Mouse (Mus musculus): ENCODE measurements around the gene Mertk. TPM values are rescaled to one million over a fixed set of nuclear protein-coding genes. Genes with fewer than 3 reads are reported as not detected.

The Mertk gene
- polyA plus RNA-seq, 1 experiment from 2014 or later, result 3.6 TPM

- Histone ChIP-seq H3K27ac (no peak overlapping the region), H3K4me2 (no peak overlapping the region), H3K4me1 (no peaks in the 10 kb centered on the region), H3K27me3 (replicated peaks) (no peaks in the 10 kb centered on the region), H3K36me3 (0 out of 2 replicates have a peak, but pooled peaks cover 3% of the 10 kb centered on the region), H3K4me3 (no peak overlapping the region), H3K9ac (no peak overlapping the region), H3K9me3 (replicated peaks) (no peaks in the 10 kb centered on the region; the same call in 1 of the 2 replicates)
- ATAC-seq, result no peak
- 75% methylated on average over 5 of the region's 5 CpGs for WGBS (ENCODE audit: insufficient replicate concordance)
Observed at GRCm38 (mm10) chr2:128726067-128726466, 27.3 kb downstream of the Mertk start.

GRCm38 (mm10) chr2:128726626-128727025, 27.9 kb downstream of the Mertk start:
- H3K36me3 ChIP-seq, result 0 out of 2 replicates have a peak, but pooled peaks cover 3% of the 10 kb centered on the region
- H3K9me3 ChIP-seq (replicated peaks), result no peaks in the 10 kb centered on the region
- H3K4me3 ChIP-seq, result no peak overlapping the region
- WGBS (ENCODE audit: insufficient replicate concordance), result 61% methylated on average over 7 of the region's 7 CpGs
- H3K9ac ChIP-seq, result no peak overlapping the region
- no peak overlapping the region for H3K4me2 ChIP-seq
- no peaks in the 10 kb centered on the region for H3K4me1 ChIP-seq
- H3K27me3 ChIP-seq (replicated peaks), result no peaks in the 10 kb centered on the region
- ATAC-seq, result no peak
- no peak overlapping the region for H3K27ac ChIP-seq

- no peaks in the 10 kb centered on the region for H3K27me3 ChIP-seq (replicated peaks)
- H3K9me3 ChIP-seq (replicated peaks), result no peaks in the 10 kb centered on the region
- H3K27ac ChIP-seq, result no peak overlapping the region
- no peak overlapping the region for H3K9ac ChIP-seq
- 0 out of 2 replicates have a peak, but pooled peaks cover 3% of the 10 kb centered on the region for H3K36me3 ChIP-seq
- no peak for ATAC-seq
- no peak overlapping the region for H3K4me2 ChIP-seq
- WGBS (ENCODE audit: insufficient replicate concordance), result 37% methylated on average over 3 of the region's 3 CpGs
- H3K4me3 ChIP-seq, result no peak overlapping the region
- H3K4me1 ChIP-seq, result no peaks in the 10 kb centered on the region
Observed at GRCm38 (mm10) chr2:128727552-128727951, 28.8 kb downstream of the Mertk start.

- no peaks in the 10 kb centered on the region for H3K27me3 ChIP-seq (replicated peaks)
- no peak overlapping the region for H3K9ac ChIP-seq
- H3K9me3 ChIP-seq (replicated peaks), result no peaks in the 10 kb centered on the region
- H3K4me1 ChIP-seq, result no peaks in the 10 kb centered on the region
- H3K4me3 ChIP-seq, result no peak overlapping the region
- H3K36me3 ChIP-seq, result 0 out of 2 replicates have a peak, but pooled peaks cover 3% of the 10 kb centered on the region
- WGBS (ENCODE audit: insufficient replicate concordance), result 67% methylated on average over 4 of the region's 4 CpGs
- H3K27ac ChIP-seq, result no peak overlapping the region
- no peak overlapping the region for H3K4me2 ChIP-seq
- ATAC-seq, result no peak
Observed at GRCm38 (mm10) chr2:128728066-128728465, 29.3 kb downstream of the Mertk start.

- H3K27me3 ChIP-seq (replicated peaks), result no peaks in the 10 kb centered on the region
- no peaks in the 10 kb centered on the region for H3K36me3 ChIP-seq
- no peak for ATAC-seq
- H3K9me3 ChIP-seq (replicated peaks), result no peaks in the 10 kb centered on the region
- no peak overlapping the region for H3K9ac ChIP-seq
- WGBS (ENCODE audit: insufficient replicate concordance), result 64% methylated on average over 7 of the region's 7 CpGs
- no peaks in the 10 kb centered on the region for H3K4me1 ChIP-seq
- H3K4me3 ChIP-seq, result no peak overlapping the region
- no peak overlapping the region for H3K4me2 ChIP-seq
- H3K27ac ChIP-seq, result no peak overlapping the region
Observed at GRCm38 (mm10) chr2:128729141-128729540, 30.4 kb downstream of the Mertk start.

DNA sequence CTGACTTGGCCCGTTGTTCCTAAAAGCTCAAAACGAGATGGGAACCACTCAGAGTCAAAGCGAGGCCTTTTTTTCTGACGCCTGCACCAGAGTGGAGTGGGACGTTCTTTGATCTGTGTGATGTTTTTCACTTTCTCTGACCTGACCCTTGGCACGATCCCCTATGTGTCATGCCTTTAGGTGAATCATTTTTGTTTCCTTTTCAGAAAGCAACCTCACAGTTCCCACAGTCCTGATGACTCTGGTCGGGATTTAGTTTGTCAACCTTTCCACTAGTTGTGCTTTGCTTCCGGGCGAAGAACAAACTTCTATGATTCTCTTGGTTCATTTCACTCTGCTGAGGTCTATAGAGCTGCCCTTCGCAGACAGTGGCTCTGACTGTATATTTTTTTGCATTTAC, 32.8 kb downstream of the Mertk start:
- Histone ChIP-seq H3K4me3 (no peak overlapping the region), H3K4me1 (no peaks in the 10 kb centered on the region), H3K9ac (no peak overlapping the region), H3K36me3 (no peaks in the 10 kb centered on the region), H3K27ac (no peak overlapping the region), H3K27me3 (replicated peaks) (no peaks in the 10 kb centered on the region), H3K4me2 (no peak overlapping the region), H3K9me3 (replicated peaks) (no peaks in the 10 kb centered on the region)
- ATAC-seq, result no peak
- WGBS (ENCODE audit: insufficient replicate concordance), result 69% methylated on average over 10 of the region's 10 CpGs

DNA sequence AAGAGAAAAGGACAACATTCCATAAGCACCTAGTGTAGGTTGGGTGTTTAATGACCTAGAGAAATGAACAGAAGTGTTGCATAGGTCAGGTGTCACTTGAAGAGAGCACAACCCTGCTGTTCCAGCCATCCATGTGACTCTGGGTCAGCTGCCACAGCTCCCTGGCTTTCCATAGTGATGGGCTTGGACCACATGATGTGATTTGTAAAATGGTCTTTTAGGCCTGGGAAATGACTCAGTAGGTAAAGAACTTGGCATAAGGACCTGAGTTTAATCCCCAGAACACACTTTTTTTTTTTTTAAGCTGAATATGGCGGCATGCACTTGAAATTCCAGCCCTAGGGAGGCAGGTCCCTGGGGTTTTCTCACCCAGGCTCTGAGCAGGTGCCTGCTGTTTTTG, 33.2 kb downstream of the Mertk start:
- H3K9me3 ChIP-seq (replicated peaks), result no peaks in the 10 kb centered on the region
- H3K4me2 ChIP-seq, result no peak overlapping the region
- 67% methylated on average over 1 of the region's 1 CpGs for WGBS (ENCODE audit: insufficient replicate concordance)
- no peak overlapping the region for H3K4me3 ChIP-seq
- H3K36me3 ChIP-seq, result no peaks in the 10 kb centered on the region
- no peaks in the 10 kb centered on the region for H3K27me3 ChIP-seq (replicated peaks)
- no peak for ATAC-seq
- H3K4me1 ChIP-seq, result no peaks in the 10 kb centered on the region
- H3K9ac ChIP-seq, result no peak overlapping the region
- no peak overlapping the region for H3K27ac ChIP-seq

DNA sequence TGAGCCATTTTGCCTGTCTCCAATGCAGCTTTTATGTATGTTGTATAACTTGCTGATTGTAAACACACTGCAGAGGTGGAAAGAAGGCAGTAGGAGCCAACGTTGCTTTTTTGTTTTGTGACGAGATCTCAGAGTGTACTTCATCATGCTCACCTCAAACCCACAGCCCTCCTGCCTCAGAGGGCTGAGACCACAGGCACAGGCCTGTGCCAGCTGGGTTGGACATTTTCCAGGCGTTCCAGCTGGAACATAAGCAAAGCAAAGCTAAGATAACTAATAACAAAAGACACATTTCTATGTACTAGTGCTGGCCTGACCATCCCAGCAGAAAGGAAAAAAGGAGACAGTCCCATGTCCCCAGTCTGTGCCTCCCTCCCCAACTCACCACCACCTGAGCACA, 36.3 kb downstream of the Mertk start:
- WGBS (ENCODE audit: insufficient replicate concordance), result 59% methylated on average over 3 of the region's 3 CpGs
- Histone ChIP-seq H3K36me3 (no peaks in the 10 kb centered on the region), H3K4me3 (no peak overlapping the region), H3K9ac (no peak overlapping the region), H3K27me3 (replicated peaks) (no peaks in the 10 kb centered on the region), H3K27ac (no peak overlapping the region), H3K4me2 (no peak overlapping the region), H3K4me1 (no peaks in the 10 kb centered on the region), H3K9me3 (replicated peaks) (no peaks in the 10 kb centered on the region)
- no peak for ATAC-seq

- Histone ChIP-seq H3K4me3 (no peak overlapping the region), H3K36me3 (no peaks in the 10 kb centered on the region), H3K27ac (no peak overlapping the region), H3K4me2 (no peak overlapping the region), H3K9ac (no peak overlapping the region), H3K27me3 (replicated peaks) (no peaks in the 10 kb centered on the region), H3K4me1 (no peaks in the 10 kb centered on the region), H3K9me3 (replicated peaks) (no peaks in the 10 kb centered on the region)
- ATAC-seq, result no peak
- WGBS (ENCODE audit: insufficient replicate concordance), result 71% methylated on average over 2 of the region's 2 CpGs
Observed at GRCm38 (mm10) chr2:128737051-128737450, 38.3 kb downstream of the Mertk start.

DNA sequence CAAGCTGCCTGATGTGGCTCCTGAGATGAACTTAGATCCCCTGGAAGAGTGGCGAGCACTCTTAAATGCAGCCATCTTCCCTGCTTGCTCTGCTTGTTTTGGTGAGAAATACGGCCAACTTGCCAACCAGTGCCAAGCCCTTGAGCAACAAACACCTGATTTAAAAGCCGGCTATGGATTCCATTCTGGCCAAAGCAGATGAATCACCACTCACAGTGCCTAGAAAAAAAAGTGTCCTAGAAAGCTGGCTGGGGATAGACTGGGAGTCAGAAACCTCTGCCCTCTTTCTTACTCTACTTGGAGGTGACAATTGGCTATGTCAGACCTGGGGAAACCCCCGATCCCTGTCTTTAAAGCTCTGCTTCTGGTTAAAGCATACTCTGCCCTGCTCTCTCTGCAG, 39.0 kb downstream of the Mertk start:
- Histone ChIP-seq H3K4me2 (no peak overlapping the region), H3K27me3 (replicated peaks) (no peaks in the 10 kb centered on the region), H3K9me3 (replicated peaks) (no peaks in the 10 kb centered on the region), H3K9ac (no peak overlapping the region), H3K4me1 (no peaks in the 10 kb centered on the region), H3K4me3 (no peak overlapping the region), H3K36me3 (no peaks in the 10 kb centered on the region), H3K27ac (no peak overlapping the region)
- no peak for ATAC-seq
- 62% methylated on average over 4 of the region's 4 CpGs for WGBS (ENCODE audit: insufficient replicate concordance)

GRCm38 (mm10) chr2:128738725-128739258, 40.0 kb downstream of the Mertk start:
- no peaks in the 10 kb centered on the region for H3K27me3 ChIP-seq (replicated peaks)
- no peak overlapping the region for H3K4me3 ChIP-seq
- WGBS (ENCODE audit: insufficient replicate concordance), result 79% methylated on average over 10 of the region's 10 CpGs
- no peaks in the 10 kb centered on the region for H3K36me3 ChIP-seq
- H3K4me1 ChIP-seq, result no peaks in the 10 kb centered on the region
- H3K4me2 ChIP-seq, result no peak overlapping the region
- H3K9ac ChIP-seq, result no peak overlapping the region
- H3K27ac ChIP-seq, result no peak overlapping the region
- no peaks in the 10 kb centered on the region for H3K9me3 ChIP-seq (replicated peaks)
- no peak for ATAC-seq

DNA sequence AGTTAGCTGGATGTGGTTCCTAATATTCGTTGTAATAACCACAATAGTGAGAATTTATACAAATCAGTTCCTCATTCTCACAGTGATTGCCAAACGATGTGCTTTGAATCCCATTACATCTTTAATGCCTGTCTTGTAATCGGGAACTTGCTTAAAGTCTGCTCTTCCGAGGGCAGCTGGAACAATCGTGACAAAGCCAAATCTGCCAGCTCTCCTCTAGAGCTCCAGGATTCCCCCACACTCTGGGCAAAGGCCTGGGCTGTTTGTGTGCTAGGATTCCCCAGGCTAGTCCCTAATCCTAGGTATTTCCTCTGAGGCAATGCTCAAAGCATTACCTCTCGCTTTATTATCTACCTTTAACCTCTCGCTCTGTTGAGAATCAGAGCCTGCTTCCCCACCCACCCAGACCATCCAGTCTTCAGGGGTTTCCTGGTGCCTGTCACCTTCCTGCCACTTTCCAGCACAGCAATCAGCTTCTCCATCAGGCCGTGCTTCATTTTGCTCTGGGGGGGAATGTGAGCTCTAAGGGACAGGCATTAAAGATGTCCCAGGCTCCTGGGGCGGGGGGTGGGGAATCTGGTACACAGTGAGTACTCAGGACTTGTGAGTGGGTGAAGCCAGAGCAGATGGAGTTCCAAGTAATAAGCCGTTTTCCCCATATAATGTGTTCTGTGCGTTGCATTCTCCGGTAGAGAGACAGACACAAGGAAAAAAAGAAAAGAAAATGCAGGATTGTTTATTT, 47.3 kb downstream of the Mertk start:
- ATAC-seq, result no peak
- 56% methylated on average over 12 of the region's 12 CpGs for WGBS (ENCODE audit: insufficient replicate concordance)
- Histone ChIP-seq H3K4me3 (no peak overlapping the region), H3K36me3 (no peaks in the 10 kb centered on the region), H3K9me3 (replicated peaks) (no peaks in the 10 kb centered on the region), H3K4me1 (peaks cover 9% of the 10 kb centered on the region; the same call in 1 of the 2 replicates), H3K4me2 (no peak overlapping the region), H3K9ac (no peak overlapping the region), H3K27me3 (replicated peaks) (no peaks in the 10 kb centered on the region), H3K27ac (no peak overlapping the region)

Measured in liver, embryonic 12.5 days (tissue).